Mouse (Mus musculus) mesoderm, embryonic 11.5 days (tissue): ENCODE data around the gene Hdgfl3.
A peak's percentile ranks its signal among the peaks of the same experiment; 100 is the strongest.

ENCODE experiments used
- DNase-seq: peaks from one replicate; pipeline ENCODE4 v3.0.0-alpha.2; 2012; ENCODE audit warnings: low read depth, low spot score

Gene Hdgfl3

GRCm38 (mm10) chr7:81904094-81904493 is 30.2 kb downstream of the Hdgfl3 start:
- DNase-seq, result no peak

- no peak for DNase-seq
These were observed 34.9 kb downstream of the Hdgfl3 start for GRCm38 (mm10) chr7:81899361-81899760.

DNA sequence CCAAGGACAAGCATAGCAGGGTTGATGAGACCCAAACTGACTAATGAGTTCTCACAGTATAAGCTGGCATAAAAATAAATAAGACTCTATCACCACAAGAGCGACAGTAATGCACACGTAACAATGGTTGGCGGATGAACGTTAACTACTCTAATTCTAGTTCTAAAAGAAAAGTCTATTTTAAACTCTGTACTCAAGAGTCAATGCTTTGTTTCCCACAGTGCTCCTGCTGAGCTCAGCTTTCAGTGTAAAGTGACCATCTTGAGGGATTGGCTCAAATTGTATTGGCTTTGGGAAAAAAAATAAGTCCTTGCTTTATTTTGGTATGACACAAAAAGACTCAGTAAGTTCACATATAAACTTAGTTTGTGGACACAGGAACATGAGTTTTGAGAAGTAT is 49.1 kb downstream of the Hdgfl3 start:
- DNase-seq, result no peak

- DNase-seq, result no peak
These were observed 52.7 kb downstream of the Hdgfl3 start for GRCm38 (mm10) chr7:81881600-81881999.

- DNase-seq, result no peak
These were observed 53.5 kb downstream of the Hdgfl3 start for GRCm38 (mm10) chr7:81880797-81881196.

DNA sequence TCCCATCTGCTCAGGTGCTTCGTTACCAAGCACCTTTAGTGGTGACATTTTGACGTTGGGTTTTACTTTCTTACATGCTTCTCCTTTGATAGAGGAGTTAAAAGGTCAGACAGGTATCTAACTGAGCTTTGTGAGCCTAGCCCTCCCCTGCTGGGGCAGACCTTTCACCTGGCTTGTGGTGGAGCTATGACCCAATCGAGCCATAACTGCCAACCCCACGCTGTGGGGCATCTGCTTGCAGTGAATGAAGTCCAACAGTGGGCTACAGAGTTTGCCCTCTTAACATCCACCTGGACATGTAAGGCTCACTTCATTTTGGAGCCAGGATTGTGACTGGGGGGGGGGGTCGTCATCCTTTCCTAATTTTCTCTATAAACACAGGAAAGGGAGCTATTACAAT is 54.0 kb downstream of the Hdgfl3 start:
- DNase-seq, result no peak

- no peak for DNase-seq
These were observed 58.9 kb downstream of the Hdgfl3 start for GRCm38 (mm10) chr7:81875372-81875771.

DNA sequence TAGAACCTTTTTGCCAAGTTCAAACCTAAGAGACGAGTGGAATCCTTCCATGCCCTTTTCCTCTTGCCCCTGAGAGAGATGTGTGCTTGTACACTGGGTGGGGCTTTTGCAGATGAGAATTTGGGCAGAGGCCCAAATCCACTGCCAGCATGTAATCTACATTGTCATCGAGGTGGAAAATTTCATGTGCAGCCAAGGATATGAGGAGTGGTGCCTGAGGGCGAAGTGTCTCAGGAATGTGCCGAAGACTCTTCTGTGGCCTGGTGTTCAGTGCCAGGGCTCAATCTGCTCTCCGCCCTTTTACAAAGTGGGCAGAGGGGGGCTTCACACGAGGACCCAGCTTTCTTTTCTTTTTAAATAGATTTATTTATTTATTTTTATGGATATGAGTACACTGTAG is 59.6 kb downstream of the Hdgfl3 start:
- no peak for DNase-seq

- no peak for DNase-seq
These were observed 60.5 kb downstream of the Hdgfl3 start for GRCm38 (mm10) chr7:81873807-81874206.

DNA sequence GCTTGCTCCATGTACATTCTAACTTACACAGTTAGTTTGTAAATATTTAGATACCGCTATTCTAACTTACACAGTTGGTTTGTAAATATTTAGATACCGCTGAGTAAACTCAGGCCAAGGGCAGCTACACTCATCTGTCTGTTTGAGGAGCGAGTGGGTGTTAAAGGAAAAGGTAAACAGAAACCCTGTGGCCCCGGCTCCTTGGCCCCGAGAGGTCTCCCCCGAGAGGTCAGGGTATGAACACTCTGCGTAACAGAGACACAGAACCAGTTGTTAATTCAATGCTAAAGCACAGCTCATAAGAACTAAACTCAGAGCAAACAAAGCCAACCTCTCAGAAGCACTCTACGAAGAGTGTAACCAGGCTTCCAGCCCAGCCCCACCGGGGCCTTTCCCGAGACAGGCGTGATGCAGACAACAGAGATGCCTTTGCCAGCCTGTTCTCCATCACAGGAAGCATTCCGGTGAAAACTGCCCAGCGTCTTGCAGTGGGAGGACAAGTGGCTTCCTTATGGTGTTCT is 61.7 kb downstream of the Hdgfl3 start:
- DNase-seq, result no peak

DNA sequence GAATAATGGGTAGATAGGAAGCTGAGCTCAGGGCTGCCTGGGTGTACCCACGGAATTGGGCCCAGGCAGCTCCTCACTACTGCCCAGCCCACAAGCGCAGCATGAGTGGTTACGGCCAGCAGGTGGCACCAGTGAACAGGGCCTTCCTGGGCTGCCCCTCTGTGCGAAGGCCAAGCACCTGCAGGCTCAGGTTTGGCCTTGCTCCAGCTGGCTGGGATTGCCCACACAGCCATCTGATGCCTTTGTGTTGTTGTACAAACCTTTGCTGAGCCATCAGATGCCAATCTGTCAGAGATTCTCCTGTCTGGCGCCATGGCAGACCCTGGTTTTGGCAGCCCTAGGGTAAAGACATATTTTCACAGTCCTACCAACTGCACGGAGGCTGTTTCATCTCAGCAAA is 66.1 kb downstream of the Hdgfl3 start:
- peak; percentile 70 for DNase-seq

GRCm38 (mm10) chr7:81867231-81867930 is 66.9 kb downstream of the Hdgfl3 start:
- DNase-seq, result no peak

DNA sequence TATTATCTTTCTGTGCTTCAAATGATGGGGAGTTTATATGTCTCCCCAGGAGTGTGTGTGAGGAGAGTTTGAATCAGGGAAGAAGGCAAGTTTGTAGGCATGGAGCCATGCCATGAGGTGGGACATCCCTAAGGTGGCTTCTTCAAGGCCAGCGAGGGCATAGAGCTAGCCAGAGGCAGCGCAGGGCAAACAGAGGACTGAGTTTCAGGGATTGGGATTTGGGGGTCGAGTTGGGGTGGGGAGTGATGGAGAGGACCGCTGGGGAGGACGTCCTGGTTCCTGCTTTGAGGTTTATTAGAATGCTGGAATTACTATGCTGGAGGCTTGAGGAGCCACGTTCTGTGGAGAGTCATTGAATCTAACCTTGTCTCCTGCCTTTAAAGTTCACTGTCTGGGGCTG is 68.3 kb downstream of the Hdgfl3 start:
- no peak for DNase-seq

- DNase-seq, result no peak
These were observed 69.7 kb downstream of the Hdgfl3 start for GRCm38 (mm10) chr7:81864552-81864951.

- no peak for DNase-seq
These were observed 71.4 kb downstream of the Hdgfl3 start for GRCm38 (mm10) chr7:81862587-81863583.

GRCm38 (mm10) chr7:81861921-81862320 is 72.4 kb downstream of the Hdgfl3 start:
- DNase-seq, result no peak

DNA sequence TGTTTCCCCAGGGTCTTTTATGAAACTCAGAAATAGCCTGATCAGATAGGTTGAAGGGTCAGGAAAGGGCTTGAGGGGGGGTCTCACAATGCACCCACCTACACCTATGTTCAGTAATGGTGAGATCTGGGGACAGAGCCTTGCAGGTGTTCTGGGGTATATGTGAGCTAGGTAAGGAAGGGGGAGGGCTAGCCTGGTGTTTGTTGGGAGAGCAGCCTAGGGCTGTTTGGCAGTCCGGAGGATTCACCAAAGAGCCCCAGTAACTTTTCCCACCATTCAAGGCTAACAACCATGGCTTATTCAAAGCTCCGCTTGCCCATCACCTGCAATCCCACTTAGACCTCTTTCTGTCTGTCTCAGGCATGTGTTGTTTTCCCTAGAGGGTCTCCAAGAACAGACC is 72.8 kb downstream of the Hdgfl3 start:
- DNase-seq, result no peak

GRCm38 (mm10) chr7:81860996-81861395 is 73.3 kb downstream of the Hdgfl3 start:
- DNase-seq, result no peak

- no peak for DNase-seq
These were observed 74.2 kb downstream of the Hdgfl3 start for GRCm38 (mm10) chr7:81860071-81860470.

DNA sequence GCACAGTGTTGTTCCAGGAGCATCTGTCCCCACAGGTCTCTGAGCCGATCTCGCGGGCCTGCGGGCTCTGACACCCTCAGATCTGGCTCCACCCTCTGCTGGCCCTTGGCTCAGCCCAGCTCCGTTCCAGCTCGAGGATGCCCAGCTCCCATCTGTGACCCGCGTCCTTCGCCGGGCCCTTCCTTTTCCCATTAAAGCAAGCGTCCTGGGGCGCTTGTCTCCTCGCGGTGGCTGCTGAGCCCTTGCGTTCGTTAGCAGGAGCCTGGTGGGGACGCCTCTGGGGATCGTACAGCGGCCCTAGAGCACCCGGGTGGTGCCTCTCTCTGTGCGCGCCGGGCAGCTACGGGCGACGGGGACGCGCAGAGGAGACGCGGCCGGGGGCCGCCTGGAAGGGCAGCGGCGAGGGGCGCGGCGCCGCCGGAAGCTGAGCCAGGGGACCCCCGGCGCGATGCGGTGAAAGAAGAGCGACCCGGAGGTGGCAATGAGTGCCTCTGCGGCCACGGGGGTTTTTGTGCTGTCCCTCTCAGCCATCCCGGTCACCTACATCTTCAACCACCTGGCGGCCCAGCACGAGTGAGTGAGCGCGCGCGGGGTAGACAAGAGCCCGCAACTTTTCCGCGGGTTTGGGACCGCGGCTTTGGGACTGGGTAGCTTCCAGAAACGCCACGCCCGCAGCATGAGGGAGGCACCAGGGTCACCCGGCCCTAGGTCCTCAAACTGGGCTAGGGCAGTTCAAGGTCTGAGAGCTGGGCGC is 75.1 kb downstream of the Hdgfl3 start, which contains the start of gene Tm6sf1:
Gene Tm6sf1 (plus strand): TSS at position 34 of the 754 bp plus-strand sequence.
- DNase-seq, result peak; percentile 71

DNA sequence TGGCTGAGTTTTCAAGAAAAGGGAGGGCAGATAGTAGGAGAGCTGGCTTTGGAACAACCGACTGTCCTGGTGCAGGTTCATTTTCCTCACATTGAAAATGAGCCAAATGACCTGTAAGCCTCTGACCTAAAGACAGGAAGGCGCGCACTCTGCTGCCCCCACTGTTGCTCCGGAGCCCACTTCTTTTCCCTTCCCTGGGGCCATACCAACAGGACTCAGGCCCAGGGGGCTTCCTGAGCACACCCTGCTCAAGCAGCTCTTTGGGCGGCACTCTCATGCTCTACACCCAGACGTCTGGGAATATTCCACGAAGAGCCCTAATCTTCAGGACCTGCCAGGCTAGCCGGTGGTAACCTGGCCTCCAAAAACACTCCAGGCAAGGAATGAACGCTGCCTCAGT is 76.0 kb downstream of the Hdgfl3 start:
- DNase-seq, result no peak

DNA sequence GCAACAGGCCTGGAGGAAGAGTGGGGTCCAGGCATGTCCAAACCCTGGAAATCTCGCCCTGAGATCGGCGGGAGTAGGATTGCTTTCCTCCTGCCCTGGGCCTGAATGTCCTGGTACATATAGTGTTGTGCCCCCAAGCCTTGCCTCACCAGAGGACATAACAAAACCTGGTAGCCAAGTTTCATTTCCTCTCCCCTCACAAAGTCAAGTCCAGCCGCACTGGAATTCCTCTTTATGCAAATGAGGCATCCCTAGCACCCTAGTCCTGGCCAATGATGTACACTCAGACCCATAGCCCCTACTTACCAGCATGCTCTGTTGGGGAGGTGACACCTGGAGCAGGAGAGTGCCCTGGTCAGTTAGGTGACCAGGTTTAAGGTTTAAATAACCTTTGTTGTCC is 78.1 kb downstream of the Hdgfl3 start:
- DNase-seq, result no peak
